Mouse (Mus musculus) adrenal gland, adult 18-20 months (tissue): ENCODE measurements at regions not wholly inside any gene's neighbourhood (a gene's known extent, or its start where the extent isn't known, plus 50 kb on each side); places are given as distances from the start of the nearest gene placed in this dataset.

Experiments used
- DNase-seq, 2 experiments: peaks; one replicate each; pipeline ENCODE4 v3.0.0; 2021 to 2022; ENCODE audit warnings: low spot score in 2 of 2

DNA sequence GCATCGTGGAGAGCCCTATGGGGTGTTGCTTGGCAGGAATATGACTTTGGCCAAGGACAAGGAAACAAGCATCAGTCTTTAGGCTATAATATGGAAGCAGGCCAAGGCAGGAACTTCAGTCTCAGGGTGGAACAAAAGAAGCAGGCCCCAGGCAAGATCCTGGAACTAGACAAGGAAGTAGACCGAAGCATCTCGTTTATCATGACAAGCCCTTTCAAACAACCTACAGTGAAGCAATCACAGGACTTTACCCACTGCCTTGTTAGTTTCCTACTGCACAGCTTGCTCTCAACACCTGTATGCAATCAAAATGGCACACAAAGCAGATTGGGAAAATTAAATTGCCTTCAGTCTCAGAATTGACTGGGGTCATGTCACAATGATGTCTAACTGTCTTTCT, 163.2 kb upstream of the Gulp1 start:
- no peak for DNase-seq

DNA sequence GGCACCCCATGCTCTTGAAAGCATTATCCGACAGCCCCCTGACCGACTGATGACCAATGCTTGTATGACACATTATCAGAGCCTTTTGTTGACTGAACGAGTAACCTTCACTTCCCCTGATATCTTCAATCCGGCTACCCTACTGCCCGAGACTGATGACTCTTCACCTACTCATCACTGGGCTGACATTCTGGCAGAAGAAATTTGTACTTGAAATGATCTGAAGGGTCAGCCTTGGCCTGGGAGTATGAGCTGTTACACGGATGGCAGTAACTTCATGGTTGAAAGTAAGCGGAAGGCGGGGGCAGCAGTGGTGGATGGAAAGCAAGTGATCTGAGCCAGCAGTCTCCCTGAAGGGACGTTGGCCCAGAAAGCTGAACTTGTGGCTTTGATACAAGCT, 159.2 kb upstream of the Gulp1 start:
- peak in 1 of 2 experiments; percentile 18 for DNase-seq

DNA sequence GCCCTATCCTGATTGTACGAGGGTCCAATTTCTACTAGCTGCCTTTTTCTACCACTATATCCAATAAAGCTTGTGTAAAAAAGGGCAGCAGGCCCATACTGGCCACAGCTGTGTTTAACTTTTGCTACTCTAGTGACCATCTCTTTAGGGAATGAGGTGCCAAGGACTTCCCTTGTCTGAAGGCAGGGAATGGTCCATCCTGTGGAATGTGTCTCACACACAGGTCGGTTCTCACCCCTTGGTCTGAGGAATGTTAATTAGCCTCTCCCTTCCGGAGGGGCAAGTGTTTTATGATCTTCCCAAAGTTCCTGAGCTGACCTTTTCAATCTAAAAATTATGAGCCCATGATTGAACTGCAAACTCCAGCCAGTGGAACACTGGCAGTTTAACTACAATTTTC, 155.8 kb upstream of the Gulp1 start:
- DNase-seq = no peak

DNA sequence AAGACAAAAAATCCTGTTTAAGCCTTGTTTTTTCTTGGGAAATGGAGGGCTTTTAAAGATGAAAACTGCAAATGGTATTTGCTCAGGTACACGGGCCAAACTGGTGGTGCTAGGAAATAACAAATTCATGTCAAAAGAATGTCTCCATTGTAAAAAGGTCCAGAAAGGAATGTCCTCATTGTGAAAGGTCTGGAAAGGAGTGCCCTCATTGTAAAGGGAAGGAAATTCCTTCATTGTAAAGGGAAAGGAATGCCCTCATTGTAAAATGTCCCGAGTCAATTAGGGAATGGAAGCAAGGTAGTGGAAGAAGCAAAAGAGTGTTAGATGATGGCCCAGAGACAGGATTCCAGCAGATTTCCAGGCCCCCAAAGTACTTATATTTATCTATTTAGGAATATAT, 153.2 kb upstream of the Gulp1 start:
- DNase-seq = no peak

DNA sequence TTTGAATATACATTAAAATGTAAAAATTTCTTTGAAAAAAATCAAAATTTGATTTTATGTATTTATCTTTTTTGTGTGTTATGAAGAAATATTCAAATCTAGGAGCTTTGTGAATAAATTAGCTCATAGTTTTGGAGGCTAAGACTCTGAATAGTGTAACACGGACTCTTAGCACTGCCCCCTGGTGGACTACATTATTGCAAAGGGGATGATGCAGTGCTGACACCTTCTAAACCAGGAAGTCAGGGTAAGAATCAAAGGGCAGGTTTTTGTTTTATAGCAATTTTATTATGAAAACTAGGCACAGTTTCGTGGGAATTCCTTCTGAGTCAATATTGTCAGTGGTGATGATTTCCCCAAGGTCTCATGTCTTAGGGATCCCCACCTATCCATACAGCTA, 113.5 kb upstream of the Gulp1 start:
- DNase-seq = no peak
